In the genomic region with DNA sequence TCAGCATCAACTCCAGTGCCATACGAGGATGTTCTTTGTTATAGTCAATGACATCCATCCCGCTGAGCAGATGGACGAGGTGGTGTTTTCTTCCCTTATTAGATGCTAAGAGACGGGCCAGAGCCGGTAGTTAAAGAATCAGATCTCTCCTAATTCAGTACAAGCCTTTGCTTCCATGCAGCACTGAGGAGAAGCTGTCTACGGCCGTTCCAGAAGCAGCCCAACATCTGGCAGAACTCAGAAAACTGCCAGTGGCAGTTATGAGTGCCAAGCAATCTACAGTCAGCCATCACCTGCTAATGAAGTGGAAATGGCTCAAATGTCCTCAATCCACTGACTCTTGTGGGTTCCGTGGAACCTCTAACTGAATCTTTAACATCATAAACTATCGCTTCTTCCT, we compare ENCODE assay signal across 28 mouse cellular contexts.
DNase-seq lines count a peak whose midpoint lies in the region; ATAC-seq and TF ChIP-seq lines count a peak whose summit lies in the region.
"Had no signal": no experiment of that assay in that cellular context is flagged by ENCODE, and none has a peak within 500 bp of the region (broad histone marks: within the 10 kb centered on the region; RNA-seq: fewer than 3 reads in every experiment).

No protein-coding gene starts in this region.

- H3K9me3 ChIP-seq in lung, embryonic 15.5 days = no peaks in the 10 kb centered on the region
- H3K9me3 ChIP-seq in limb, embryonic 13.5 days = no peaks in the 10 kb centered on the region
- no peaks in the 10 kb centered on the region for H3K9me3 ChIP-seq in stomach, postnatal 0 days (ENCODE audit: control insufficient read depth, low read length)
- H3K9me3 ChIP-seq: embryonic facial prominence, embryonic 10.5 days; embryonic facial prominence, embryonic 13.5 days; forebrain, embryonic 12.5 days; forebrain, embryonic 15.5 days; heart, embryonic 12.5 days; heart, embryonic 15.5 days; hindbrain, embryonic 10.5 days; hindbrain, embryonic 13.5 days had no signal

- no peak for TF ChIP-seq EP300 in stomach, postnatal 0 days (optimal IDR thresholded peaks at IDR 0.05)

- no peaks in the 10 kb centered on the region for H3K27me3 ChIP-seq in lung, embryonic 15.5 days
- H3K27me3 ChIP-seq in limb, embryonic 13.5 days = no peaks in the 10 kb centered on the region
- no peaks in the 10 kb centered on the region for H3K27me3 ChIP-seq in stomach, postnatal 0 days (ENCODE audit: control insufficient read depth, insufficient read depth, low read length)
- H3K27me3 ChIP-seq: embryonic facial prominence, embryonic 13.5 days; forebrain, embryonic 12.5 days; forebrain, embryonic 15.5 days; heart, embryonic 12.5 days; heart, embryonic 15.5 days; hindbrain, embryonic 13.5 days had no signal

- TF ChIP-seq CTCF in stomach, postnatal 0 days (IDR thresholded peaks at IDR 0.05; ENCODE audit: low read depth) = no peak

- H3K9ac ChIP-seq in lung, embryonic 15.5 days = no peak overlapping the region
- no peak overlapping the region for H3K9ac ChIP-seq in limb, embryonic 13.5 days
- no peak overlapping the region for H3K9ac ChIP-seq in stomach, postnatal 0 days (ENCODE audit: low read length)
- H3K9ac ChIP-seq: embryonic facial prominence, embryonic 13.5 days; forebrain, embryonic 12.5 days; forebrain, embryonic 15.5 days; heart, embryonic 12.5 days; heart, embryonic 15.5 days; hindbrain, embryonic 13.5 days had no signal

- no peak overlapping the region for H3K27ac ChIP-seq in lung, embryonic 15.5 days
- no peak overlapping the region for H3K27ac ChIP-seq in limb, embryonic 13.5 days
- no peak overlapping the region for H3K27ac ChIP-seq in stomach, postnatal 0 days (replicated peaks)
- H3K27ac ChIP-seq: embryonic facial prominence, embryonic 10.5 days; embryonic facial prominence, embryonic 13.5 days; forebrain, embryonic 12.5 days; forebrain, embryonic 15.5 days; gastrocnemius, adult 2 months; heart, embryonic 15.5 days; hindbrain, embryonic 10.5 days; hindbrain, embryonic 13.5 days had no signal

- DNase-seq in lung, adult 18-20 months = no peak
- DNase-seq in forelimb bud, embryonic 11.5 days (ENCODE audit: low read depth, low spot score) = peak; percentile 24
- peak; percentile 15 for DNase-seq in lung, postnatal 36 days
- no peak for DNase-seq in stomach, postnatal 0 days (ENCODE audit: low spot score)
- DNase-seq: adrenal gland, adult 2 months; adrenal gland, postnatal 14 days; cerebellum, adult 11 months; cerebellum, adult 2 months; cerebellum, adult 9-11 months; cerebellum, postnatal 25 days; gastrocnemius, adult 2 months; gastrocnemius, postnatal 14 days; heart, adult 11 months; heart, postnatal 10 days; heart, postnatal 36 days had no signal

- H3K36me3 ChIP-seq in lung, embryonic 15.5 days = no peaks in the 10 kb centered on the region
- no peaks in the 10 kb centered on the region for H3K36me3 ChIP-seq in limb, embryonic 13.5 days
- no peaks in the 10 kb centered on the region for H3K36me3 ChIP-seq in stomach, postnatal 0 days (ENCODE audit: control insufficient read depth, insufficient read depth, low read length)
- H3K36me3 ChIP-seq: embryonic facial prominence, embryonic 10.5 days; embryonic facial prominence, embryonic 13.5 days; forebrain, embryonic 12.5 days; forebrain, embryonic 15.5 days; heart, embryonic 12.5 days; heart, embryonic 15.5 days; hindbrain, embryonic 10.5 days; hindbrain, embryonic 13.5 days had no signal

- no peak overlapping the region for H3K4me2 ChIP-seq in lung, embryonic 15.5 days
- no peak overlapping the region for H3K4me2 ChIP-seq in limb, embryonic 13.5 days (replicated peaks)
- H3K4me2 ChIP-seq in stomach, postnatal 0 days (replicated peaks; ENCODE audit: low read depth) = no peak overlapping the region
- H3K4me2 ChIP-seq: embryonic facial prominence, embryonic 13.5 days; forebrain, embryonic 12.5 days; forebrain, embryonic 15.5 days; heart, embryonic 12.5 days; heart, embryonic 15.5 days; hindbrain, embryonic 13.5 days had no signal

- peak; percentile 86 for ATAC-seq in lung, embryonic 15.5 days (ENCODE audit: borderline replicate concordance, extremely low read depth, low FRiP score, low TSS enrichment)
- ATAC-seq in limb, embryonic 13.5 days (ENCODE audit: low FRiP score, low read depth) = 0 out of 2 replicates have a peak, but pooled peaks have one; percentile 17
- no peak for ATAC-seq in stomach, postnatal 0 days (ENCODE audit: low FRiP score, low TSS enrichment)
- ATAC-seq: CD4-positive, CD25-positive, alpha-beta regulatory T cell, adult 4 months; forebrain, embryonic 15.5 days; hindbrain, embryonic 16.5 days had no signal

- H3K4me1 ChIP-seq in lung, embryonic 15.5 days = peaks cover 3% of the 10 kb centered on the region; the same call in 1 of the 2 replicates
- no peaks in the 10 kb centered on the region for H3K4me1 ChIP-seq in limb, embryonic 13.5 days
- no peaks in the 10 kb centered on the region for H3K4me1 ChIP-seq in stomach, postnatal 0 days (replicated peaks; ENCODE audit: control insufficient read depth, insufficient read depth)
- H3K4me1 ChIP-seq: embryonic facial prominence, embryonic 10.5 days; embryonic facial prominence, embryonic 13.5 days; forebrain, embryonic 12.5 days; forebrain, embryonic 15.5 days; heart, embryonic 15.5 days; hindbrain, embryonic 10.5 days; hindbrain, embryonic 13.5 days had no signal

- H3K4me3 ChIP-seq in lung, embryonic 15.5 days = no peak overlapping the region
- H3K4me3 ChIP-seq in limb, embryonic 13.5 days = no peak overlapping the region
- no peak overlapping the region for H3K4me3 ChIP-seq in stomach, postnatal 0 days (ENCODE audit: low read depth, low read length)
- H3K4me3 ChIP-seq: embryonic facial prominence, embryonic 10.5 days; embryonic facial prominence, embryonic 13.5 days; erythroblast, embryonic 14.5 days; forebrain, embryonic 12.5 days; forebrain, embryonic 15.5 days; gastrocnemius, adult 2 months; heart, embryonic 12.5 days; heart, embryonic 15.5 days; hindbrain, embryonic 10.5 days; hindbrain, embryonic 13.5 days had no signal

- WGBS in lung, embryonic 15.5 days = 43% methylated on average over 9 of the region's 9 CpGs
- 41% methylated on average over 9 of the region's 9 CpGs for WGBS in limb, embryonic 13.5 days
- 73% methylated on average over 9 of the region's 9 CpGs for WGBS in stomach, postnatal 0 days

Comparison
In these comparisons a context has a peak if more than half of its experiments do, and no peak if none do; other contexts are left out.
1. DNase-seq: peak in forelimb bud, embryonic 11.5 days (single experiment) and lung, postnatal 36 days (single experiment); none in lung, adult 18-20 months (0 of 2) and stomach, postnatal 0 days (single experiment).